Mouse (Mus musculus): Measurements from ENCODE around the gene Angpt4.

The Angpt4 gene

DNA sequence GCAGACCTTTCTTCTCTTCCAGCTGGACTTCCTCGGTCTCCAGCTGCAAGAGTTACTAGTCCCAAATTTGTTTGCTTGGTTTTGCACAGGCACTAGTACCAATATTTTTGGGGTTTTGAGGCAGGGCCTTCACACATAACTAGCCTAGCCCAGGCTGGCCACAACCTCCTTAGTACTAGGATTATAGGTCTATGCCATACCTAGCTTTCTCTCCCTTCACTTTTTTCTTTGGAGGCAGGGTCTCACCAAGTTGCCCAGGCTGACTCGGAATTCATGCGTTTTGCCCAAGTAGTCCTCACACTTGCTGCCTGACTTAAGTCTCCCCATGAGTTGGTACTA is 69.3 kb downstream of the Angpt4 start:
- in situ Hi-C loops (cut with MboI, MseI) = no loop called here

DNA sequence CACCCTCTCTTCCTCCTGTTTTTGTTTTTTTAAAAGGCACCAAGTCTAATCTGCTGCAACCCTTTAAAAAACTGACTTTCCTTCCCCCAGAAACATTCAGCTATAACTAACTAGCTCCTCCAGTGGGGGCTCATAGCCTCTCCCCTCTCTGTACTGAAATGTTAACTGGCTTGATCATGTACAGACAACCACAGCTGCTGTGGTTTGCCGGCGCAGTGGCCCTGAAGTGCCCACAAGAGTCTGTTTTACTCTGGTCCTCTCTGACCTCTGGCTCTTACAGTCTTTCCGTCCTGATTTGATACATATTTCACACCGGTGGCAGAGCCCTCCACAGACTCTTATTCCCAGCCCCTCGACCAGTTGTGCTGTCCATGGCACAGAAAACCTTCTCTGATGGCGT is 70.3 kb downstream of the Angpt4 start:
- in situ Hi-C loops (cut with MboI, MseI) = no loop called here

DNA sequence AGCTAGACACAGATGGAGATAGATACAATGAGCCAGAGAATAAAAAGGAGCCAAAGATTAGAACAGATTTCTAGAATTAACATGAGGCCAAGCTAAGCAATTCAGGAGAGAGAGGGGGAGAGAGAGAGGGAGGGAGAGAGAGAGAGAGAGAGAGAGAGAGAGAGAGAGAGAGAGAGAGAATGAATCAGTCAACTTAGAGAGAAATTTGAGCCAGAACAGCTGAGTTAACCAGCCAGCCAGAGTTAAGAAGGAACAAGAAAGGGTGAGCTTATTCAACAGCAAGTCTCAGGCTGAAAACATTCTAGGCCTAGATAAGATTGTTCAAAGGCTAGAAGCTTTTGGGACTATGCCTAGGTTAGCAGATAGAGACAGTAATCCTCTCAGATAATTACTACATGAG is 71.5 kb downstream of the Angpt4 start:
- in situ Hi-C loops (cut with MboI, MseI) = no loop called here

DNA sequence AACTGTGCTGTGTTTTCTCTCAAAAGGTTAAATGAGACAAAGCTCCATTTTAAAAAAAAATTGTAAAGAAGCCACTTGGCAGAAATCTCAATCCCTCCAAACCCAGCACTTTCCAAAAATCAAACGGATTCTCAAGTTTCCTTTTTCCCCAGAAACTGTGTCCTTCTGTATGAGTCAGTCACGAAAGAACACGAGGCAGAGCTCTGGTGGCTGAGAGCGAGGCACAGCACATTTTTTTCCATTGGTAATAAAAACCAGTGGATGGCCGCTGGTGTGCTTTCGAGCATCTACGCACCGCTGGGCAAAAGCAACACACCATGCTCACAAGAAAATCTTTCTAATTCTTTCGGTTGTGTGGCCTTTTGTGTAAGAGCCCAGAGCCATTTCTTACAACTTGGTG is 73.0 kb downstream of the Angpt4 start:
- in situ Hi-C loops (cut with MboI, MseI) = no loop called here

DNA sequence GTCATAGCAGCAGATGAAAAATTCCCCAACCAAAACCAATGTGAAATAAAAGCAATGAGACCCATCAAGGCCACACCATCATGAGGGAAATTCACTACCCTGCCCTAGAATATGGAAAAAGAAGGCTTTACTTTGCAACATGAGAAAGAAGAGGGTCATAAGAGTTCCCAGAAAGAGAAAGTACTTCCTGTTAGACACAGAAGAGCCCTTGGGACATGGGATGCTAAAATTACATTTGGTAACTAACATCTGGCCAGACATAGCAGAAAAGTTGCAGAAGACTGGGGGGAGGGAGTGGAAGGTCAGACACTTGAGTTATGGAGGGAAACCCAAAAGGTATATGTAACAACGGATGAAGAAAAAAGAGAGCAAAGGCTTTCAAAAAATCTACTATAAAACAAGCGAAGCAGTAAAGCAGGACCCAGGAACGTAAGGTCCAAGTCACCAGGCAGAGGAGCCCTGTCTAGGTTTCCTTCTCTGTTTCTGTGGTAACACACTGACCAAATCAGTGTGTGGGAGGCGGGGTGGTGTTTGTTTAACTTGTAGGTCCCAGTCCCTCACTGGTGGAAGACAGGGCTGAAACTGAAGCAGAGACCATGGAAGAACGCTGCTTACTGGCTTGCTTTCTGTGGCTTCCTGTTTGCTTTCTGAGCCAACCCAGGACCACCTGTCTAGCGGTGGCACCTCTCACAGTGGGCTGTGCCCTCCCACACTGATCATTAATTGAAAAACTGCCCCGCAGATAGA is 74.6 kb downstream of the Angpt4 start:
- in situ Hi-C loops (cut with MboI, MseI) = loop anchor here (5.0 kb wide), 1 partner anchor 38 kb away; no protein-coding TSS in a partner anchor

DNA sequence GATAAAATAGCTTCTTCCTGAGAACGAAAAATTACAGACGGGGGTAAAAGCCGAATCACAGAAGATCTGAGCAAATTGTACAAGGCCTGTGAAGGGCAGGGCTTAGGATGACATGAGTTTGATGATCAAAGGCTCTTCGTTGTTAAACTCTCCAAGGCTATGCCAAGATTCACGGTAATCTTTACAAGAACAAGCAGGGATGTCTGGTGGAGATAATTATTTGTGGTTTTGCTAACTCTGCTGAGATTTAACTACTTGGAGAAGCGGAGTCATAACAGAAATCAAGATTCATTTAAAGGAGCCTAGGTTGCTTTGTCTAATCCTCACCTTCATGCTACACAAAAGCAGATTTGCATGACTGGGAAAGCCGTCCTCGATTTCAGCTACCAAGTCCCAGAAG is 75.9 kb downstream of the Angpt4 start:
- in situ Hi-C loops (cut with MboI, MseI) = loop anchor here (5.0 kb wide), 1 partner anchor 40 kb away; no protein-coding TSS in a partner anchor

DNA sequence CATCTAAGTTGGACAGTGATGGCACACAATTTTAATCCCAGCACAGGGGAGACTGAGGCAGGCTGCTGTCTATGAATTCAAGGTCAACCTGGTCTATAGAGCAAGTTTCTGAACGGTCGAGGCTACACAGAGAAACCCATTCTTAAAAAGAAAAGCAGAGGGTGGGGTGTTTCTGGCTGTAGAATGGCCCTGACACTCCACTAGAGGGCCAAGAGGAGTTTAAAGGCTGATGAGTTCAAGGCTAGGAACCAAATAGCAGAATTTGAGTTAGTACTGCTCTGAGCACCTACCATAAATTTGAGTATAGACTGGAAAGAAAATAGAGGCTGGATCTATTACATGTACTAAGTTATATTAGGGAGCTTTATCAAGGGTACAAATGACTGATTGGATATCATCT is 78.0 kb downstream of the Angpt4 start:
- in situ Hi-C loops (cut with MboI, MseI) = loop anchor here (5.0 kb wide), 1 partner anchor 42 kb away; no protein-coding TSS in a partner anchor

DNA sequence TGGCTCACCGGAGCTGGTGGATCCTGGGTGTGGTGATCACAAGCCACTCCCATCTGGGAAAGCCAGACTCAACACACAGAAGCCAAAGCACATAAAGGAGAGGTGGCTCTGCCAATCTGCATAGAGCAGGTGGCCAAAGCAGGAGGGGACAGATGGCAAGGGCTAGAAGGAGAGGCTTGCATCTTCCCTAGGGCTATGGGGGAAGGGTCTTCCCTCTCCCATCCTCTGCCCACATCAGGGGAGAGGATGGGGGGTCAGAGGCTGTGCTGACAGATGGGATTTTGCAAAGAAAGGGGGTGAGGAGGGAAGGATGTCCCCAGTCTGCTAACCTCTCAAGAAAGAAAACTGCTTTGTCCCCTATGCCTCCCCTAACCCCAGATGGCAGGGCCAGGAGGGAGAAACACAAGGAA is 80.0 kb downstream of the Angpt4 start:
- in situ Hi-C loops (cut with MboI, MseI) = no loop called here

DNA sequence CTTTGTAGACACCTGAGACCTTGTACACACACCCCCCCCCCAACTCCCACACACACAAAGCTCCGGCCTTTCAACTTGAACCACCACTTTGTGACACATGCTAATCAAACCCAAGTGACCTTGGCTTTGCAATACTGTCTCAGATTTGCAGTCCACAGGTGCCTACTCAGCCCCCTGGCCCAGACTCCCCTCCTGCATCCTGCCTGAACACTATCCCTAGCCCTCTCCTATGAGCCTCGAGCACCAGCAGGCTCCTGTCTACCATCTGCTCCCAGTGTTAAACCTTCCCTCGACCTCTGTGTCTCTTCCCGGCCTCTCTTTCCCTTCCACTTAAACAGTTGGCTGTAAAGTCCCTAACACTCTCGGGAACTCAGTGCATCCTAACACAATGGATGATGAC is 80.4 kb downstream of the Angpt4 start:
- in situ Hi-C loops (cut with MboI, MseI) = no loop called here

DNA sequence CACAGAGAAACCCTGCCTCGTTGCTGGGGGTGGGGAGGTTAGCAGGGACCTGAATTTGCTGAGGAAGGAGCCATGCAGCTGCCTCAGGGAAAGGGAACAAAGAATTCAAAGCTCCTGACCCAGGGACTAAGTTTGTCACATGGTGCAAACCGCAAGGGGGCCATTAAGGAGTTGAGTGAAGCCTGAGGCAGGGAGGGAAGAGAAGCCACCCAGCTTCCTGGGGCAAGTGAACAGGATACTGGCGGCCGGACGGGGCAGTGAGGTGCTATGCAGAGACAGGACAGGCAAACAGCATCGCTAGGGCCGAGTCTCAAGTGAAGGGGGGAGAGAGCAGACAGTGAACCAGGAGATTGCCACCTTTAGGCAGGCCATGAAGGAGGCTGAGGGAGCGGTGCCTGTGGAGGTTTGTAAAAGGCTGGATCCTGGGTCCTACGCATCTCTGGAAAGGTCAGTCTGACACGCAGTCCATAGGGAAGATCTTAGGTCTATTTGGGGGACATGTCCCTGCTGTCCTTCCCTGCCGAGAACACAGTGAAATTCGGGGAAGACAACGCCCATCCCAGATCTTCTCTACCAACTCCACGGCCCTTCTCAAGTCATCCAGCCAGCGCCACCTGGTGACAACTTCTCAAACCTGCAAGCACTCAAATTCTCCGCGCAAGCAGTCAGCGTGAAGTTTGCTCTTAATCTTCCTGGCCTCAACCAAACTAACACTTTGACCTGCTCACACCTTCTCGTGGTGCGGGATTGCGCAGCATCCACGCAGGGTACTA is 83.5 kb downstream of the Angpt4 start:
- in situ Hi-C loops (cut with MboI, MseI) = no loop called here

Measured in regulatory T cell (primary cell).